8 mouse cellular contexts compared by ENCODE assay signal in genomic region chr8:119496848-119497247, GRCm38 (mm10). TPM values are rescaled to one million over a fixed set of nuclear protein-coding genes. Genes with fewer than 3 reads are reported as not detected.
DNase-seq lines count a peak whose midpoint lies in the region; ATAC-seq and TF ChIP-seq lines count a peak whose summit lies in the region.

No protein-coding gene starts in this region.

- H3K9me3 ChIP-seq in kidney, embryonic 14.5 days (ENCODE audit: control insufficient read depth, low read length), result no peaks in the 10 kb centered on the region
- no peaks in the 10 kb centered on the region for H3K9me3 ChIP-seq in E14TG2a.4 (ENCODE audit: low read length)
- no peaks in the 10 kb centered on the region for H3K9me3 ChIP-seq in intestine, embryonic 14.5 days (ENCODE audit: control insufficient read depth, low read length)
- no peaks in the 10 kb centered on the region for H3K9me3 ChIP-seq in lung, embryonic 14.5 days (ENCODE audit: low read depth, low read length)
- H3K9me3 ChIP-seq in forebrain, embryonic 12.5 days, result no peaks in the 10 kb centered on the region

- ATAC-seq in kidney, embryonic 14.5 days (ENCODE audit: low FRiP score, low TSS enrichment), result no peak
- no peak for ATAC-seq in intestine, embryonic 14.5 days (replicated peaks; ENCODE audit: low FRiP score, low TSS enrichment, low read depth)
- no peak for ATAC-seq in lung, embryonic 14.5 days (ENCODE audit: insufficient read depth)
- no peak for ATAC-seq in forebrain, embryonic 12.5 days (ENCODE audit: low FRiP score)

- no peak overlapping the region for H3K4me2 ChIP-seq in kidney, embryonic 14.5 days (replicated peaks; ENCODE audit: low read depth, low read length)
- H3K4me2 ChIP-seq in intestine, embryonic 14.5 days (ENCODE audit: low read length), result no peak overlapping the region
- no peak overlapping the region for H3K4me2 ChIP-seq in lung, embryonic 14.5 days
- no peak overlapping the region for H3K4me2 ChIP-seq in forebrain, embryonic 12.5 days

- H3K4me3 ChIP-seq in kidney, embryonic 14.5 days (ENCODE audit: low read length), result no peak overlapping the region
- H3K4me3 ChIP-seq in E14TG2a.4 (replicated peaks; ENCODE audit: low read length), result no peak overlapping the region
- no peak overlapping the region for H3K4me3 ChIP-seq in bone marrow, adult 2 months (replicated peaks; ENCODE audit: control insufficient read depth, low read depth, low read length)
- H3K4me3 ChIP-seq in intestine, embryonic 14.5 days (ENCODE audit: low read depth, low read length), result no peak overlapping the region
- H3K4me3 ChIP-seq in lung, embryonic 14.5 days (ENCODE audit: low read depth, low read length), result no peak overlapping the region
- no peak overlapping the region for H3K4me3 ChIP-seq in forebrain, embryonic 12.5 days (replicated peaks)

- no peak for TF ChIP-seq POLR2A in bone marrow, adult 2 months (IDR thresholded peaks at IDR 0.05; ENCODE audit: borderline replicate concordance, control insufficient read depth, low read depth, low read length)

- peaks cover under 1% of the 10 kb centered on the region; the same call in 1 of the 2 replicates for H3K4me1 ChIP-seq in kidney, embryonic 14.5 days (ENCODE audit: control insufficient read depth, insufficient read depth, low read length)
- H3K4me1 ChIP-seq in E14TG2a.4 (replicated peaks; ENCODE audit: low read depth, low read length), result peaks cover 81% of the 10 kb centered on the region
- H3K4me1 ChIP-seq in bone marrow, adult 2 months (ENCODE audit: control insufficient read depth, insufficient read depth, low read length), result no peaks in the 10 kb centered on the region
- H3K4me1 ChIP-seq in intestine, embryonic 14.5 days (replicated peaks; ENCODE audit: control insufficient read depth, insufficient read depth, low read length), result no peaks in the 10 kb centered on the region
- no peaks in the 10 kb centered on the region for H3K4me1 ChIP-seq in lung, embryonic 14.5 days (ENCODE audit: insufficient read depth)
- peaks cover 4% of the 10 kb centered on the region for H3K4me1 ChIP-seq in forebrain, embryonic 12.5 days

- peak; percentile 67 for DNase-seq in kidney, adult 18-20 months
- peak; percentile 73 for DNase-seq in intestine, embryonic 14.5 days (ENCODE audit: low spot score)
- peak; percentile 46 for DNase-seq in lung, embryonic 14.5 days
- DNase-seq in thymus, adult 18-20 months, result peak; percentile 12

- peak; percentile 89 for TF ChIP-seq CTCF in E14TG2a.4 (conservative IDR thresholded peaks at IDR 0.05; ENCODE audit: low read length)
- TF ChIP-seq CTCF in bone marrow, adult 2 months (IDR thresholded peaks at IDR 0.05; ENCODE audit: control insufficient read depth, insufficient read depth, low read length), result peak; percentile 82
- TF ChIP-seq CTCF in lung, embryonic 14.5 days (IDR thresholded peaks at IDR 0.05; ENCODE audit: low read depth), result peak; percentile 74

- no peak overlapping the region for H3K9ac ChIP-seq in kidney, embryonic 14.5 days (ENCODE audit: low read depth, low read length)
- no peak overlapping the region for H3K9ac ChIP-seq in intestine, embryonic 14.5 days (ENCODE audit: low read length)
- H3K9ac ChIP-seq in lung, embryonic 14.5 days, result no peak overlapping the region
- H3K9ac ChIP-seq in forebrain, embryonic 12.5 days, result no peak overlapping the region

- no peaks in the 10 kb centered on the region for H3K36me3 ChIP-seq in kidney, embryonic 14.5 days (ENCODE audit: control insufficient read depth, insufficient read depth, low read length)
- H3K36me3 ChIP-seq in E14TG2a.4 (ENCODE audit: insufficient read depth, low read length), result no peaks in the 10 kb centered on the region
- no peaks in the 10 kb centered on the region for H3K36me3 ChIP-seq in intestine, embryonic 14.5 days (ENCODE audit: control insufficient read depth, insufficient read depth, low read length)
- H3K36me3 ChIP-seq in lung, embryonic 14.5 days (ENCODE audit: insufficient read depth), result no peaks in the 10 kb centered on the region
- no peaks in the 10 kb centered on the region for H3K36me3 ChIP-seq in forebrain, embryonic 12.5 days (replicated peaks)

- 28% methylated on average over 6 of the region's 6 CpGs for WGBS in kidney, embryonic 14.5 days
- WGBS in bone marrow, adult 2 months, result 30% methylated on average over 6 of the region's 6 CpGs
- WGBS in intestine, embryonic 14.5 days, result 26% methylated on average over 6 of the region's 6 CpGs
- 24% methylated on average over 6 of the region's 6 CpGs for WGBS in lung, embryonic 14.5 days
- WGBS in forebrain, embryonic 12.5 days, result 29% methylated on average over 6 of the region's 6 CpGs

- no peaks in the 10 kb centered on the region for H3K27me3 ChIP-seq in kidney, embryonic 14.5 days (ENCODE audit: control insufficient read depth, insufficient read depth, low read length)
- H3K27me3 ChIP-seq in E14TG2a.4 (ENCODE audit: insufficient read depth, low read length), result peaks cover 14% of the 10 kb centered on the region
- no peaks in the 10 kb centered on the region for H3K27me3 ChIP-seq in intestine, embryonic 14.5 days (replicated peaks; ENCODE audit: control insufficient read depth, insufficient read depth, low read length)
- H3K27me3 ChIP-seq in lung, embryonic 14.5 days (ENCODE audit: insufficient read depth, low read length), result no peaks in the 10 kb centered on the region
- peaks cover 32% of the 10 kb centered on the region for H3K27me3 ChIP-seq in forebrain, embryonic 12.5 days

- H3K27ac ChIP-seq in kidney, embryonic 14.5 days (ENCODE audit: low read depth, low read length), result no peak overlapping the region
- H3K27ac ChIP-seq in bone marrow, adult 2 months (ENCODE audit: control insufficient read depth, insufficient read depth, low read depth, low read length, poor library complexity), result no peak overlapping the region
- no peak overlapping the region for H3K27ac ChIP-seq in intestine, embryonic 14.5 days (ENCODE audit: low read depth)
- H3K27ac ChIP-seq in lung, embryonic 14.5 days (ENCODE audit: low read depth), result no peak overlapping the region
- no peak overlapping the region for H3K27ac ChIP-seq in forebrain, embryonic 12.5 days

RNA-seq across cellular contexts. Expression of gene Slc38a8, which starts 4.7 kb away (rescaled TPM):
- not detected in 2 replicates for polyA plus RNA-seq in kidney, embryonic 14.5 days (2014; fragmentation: Nextera tagmentation; extraction: Ambion mirVana)
- polyA plus RNA-seq in bone marrow, adult 2 months (2011; ENCODE audit: insufficient read depth, insufficient read length, low replicate concordance, missing spikeins), result not detected in 2 replicates
- polyA plus RNA-seq in intestine, embryonic 14.5 days (2014; fragmentation: Nextera tagmentation; extraction: Ambion mirVana), result 0.08 TPM in 1 of 2 replicates, not detected in the other
- polyA plus RNA-seq in lung, embryonic 14.5 days (2014; fragmentation: Nextera tagmentation; extraction: Ambion mirVana), result not detected in 2 replicates
- polyA plus RNA-seq in forebrain, embryonic 12.5 days (2016; fragmentation: Nextera tagmentation; extraction: Ambion mirVana), result 0.20 TPM in 1 of 2 replicates, not detected in the other

RNA-seq across cellular contexts. Expression of gene Necab2, which starts 50.3 kb away (rescaled TPM):
- 4.6 and 5.0 TPM in 2 replicates for polyA plus RNA-seq in kidney, embryonic 14.5 days (2014; fragmentation: Nextera tagmentation; extraction: Ambion mirVana)
- 0.49 TPM in 1 of 2 replicates, not detected in the other for polyA plus RNA-seq in bone marrow, adult 2 months (2011; ENCODE audit: insufficient read depth, insufficient read length, low replicate concordance, missing spikeins)
- polyA plus RNA-seq in intestine, embryonic 14.5 days (2014; fragmentation: Nextera tagmentation; extraction: Ambion mirVana), result 2.4 and 3.7 TPM in 2 replicates
- polyA plus RNA-seq in lung, embryonic 14.5 days (2014; fragmentation: Nextera tagmentation; extraction: Ambion mirVana), result 1.9 and 2.2 TPM in 2 replicates
- 14.6 and 15.4 TPM in 2 replicates for polyA plus RNA-seq in forebrain, embryonic 12.5 days (2016; fragmentation: Nextera tagmentation; extraction: Ambion mirVana)

Comparison
In these comparisons a context has a peak if more than half of its experiments do, and no peak if none do; other contexts are left out.
1. DNase-seq: peak in every context shown above with its lines; median percentile 73 in intestine, embryonic 14.5 days; 67 in kidney, adult 18-20 months; 46 in lung, embryonic 14.5 days; 12 in thymus, adult 18-20 months.